Mouse (Mus musculus): ENCODE data around the gene Mysm1.
A peak's percentile ranks its signal among the peaks of the same experiment; 100 is the strongest.

Gene Mysm1

GRCm38 (mm10) chr4:94978590-94979499 is at the start of gene Mysm1:
Gene Mysm1 (minus strand): TSS chr4:94979100.
- DNase-seq = peak; percentile 95

- DNase-seq = peak; percentile 19
Observed at GRCm38 (mm10) chr4:95025847-95026600, 47.1 kb upstream of the Mysm1 start.

- DNase-seq = peak; percentile 31
Observed at GRCm38 (mm10) chr4:95023350-95023953, 44.6 kb upstream of the Mysm1 start.

- no peak for DNase-seq
Observed at GRCm38 (mm10) chr4:95021649-95022637, 43.0 kb upstream of the Mysm1 start.

- DNase-seq = no peak
Observed at GRCm38 (mm10) chr4:95020201-95020600, 41.3 kb upstream of the Mysm1 start.

- no peak for DNase-seq
Observed at GRCm38 (mm10) chr4:95018221-95018620, 39.3 kb upstream of the Mysm1 start.

- no peak for DNase-seq
Observed at GRCm38 (mm10) chr4:95012706-95013105, 33.8 kb upstream of the Mysm1 start.

GRCm38 (mm10) chr4:95012256-95012655 is 33.4 kb upstream of the Mysm1 start:
- no peak for DNase-seq

- DNase-seq = peak; percentile 84
Observed at GRCm38 (mm10) chr4:95008175-95009057, 29.5 kb upstream of the Mysm1 start.

GRCm38 (mm10) chr4:95007759-95008158 is 28.9 kb upstream of the Mysm1 start:
- no peak for DNase-seq

GRCm38 (mm10) chr4:95005251-95005830 is 26.4 kb upstream of the Mysm1 start:
- DNase-seq = no peak

GRCm38 (mm10) chr4:95001043-95001775 is 22.3 kb upstream of the Mysm1 start:
- no peak for DNase-seq

GRCm38 (mm10) chr4:95000147-95000546 is 21.2 kb upstream of the Mysm1 start:
- DNase-seq = no peak

GRCm38 (mm10) chr4:94999249-94999648 is 20.3 kb upstream of the Mysm1 start:
- DNase-seq = peak; percentile 40

GRCm38 (mm10) chr4:94995862-94996261 is 17.0 kb upstream of the Mysm1 start:
- no peak for DNase-seq

GRCm38 (mm10) chr4:94990204-94990603 is 11.3 kb upstream of the Mysm1 start:
- no peak for DNase-seq

- DNase-seq = no peak
Observed at GRCm38 (mm10) chr4:94987725-94988124, 8.8 kb upstream of the Mysm1 start.

GRCm38 (mm10) chr4:94979500-94979915 is 608 bp upstream of the Mysm1 start:
- DNase-seq = no peak

GRCm38 (mm10) chr4:94973321-94973720 is 5.6 kb downstream of the Mysm1 start:
- no peak for DNase-seq

GRCm38 (mm10) chr4:94952773-94953172 is 26.1 kb downstream of the Mysm1 start:
- no peak for DNase-seq
